Mouse (Mus musculus) thymus, adult 2 months (tissue): ENCODE results near the gene Macrod1. TPM values are rescaled to one million over a fixed set of nuclear protein-coding genes. Genes with fewer than 3 reads are reported as not detected.

Source experiments
- DNase-seq: peaks from one replicate; pipeline ENCODE4 v3.0.0; 2021
- H3K27ac ChIP-seq: fragments of 200-500 bp; 2 replicates; pipeline ENCODE4 v1.5.1; 2012; ENCODE audit warnings: low read length, control low read depth; ENCODE audit not compliant: control insufficient read depth, insufficient read depth
- H3K27me3 ChIP-seq: fragments of 200-500 bp; 2 replicates; pipeline ENCODE4 v1.6.1; 2012; ENCODE audit warnings: mild to moderate bottlenecking, low read length, moderate library complexity, mixed read lengths; ENCODE audit not compliant: control insufficient read depth, insufficient read depth
- H3K36me3 ChIP-seq: fragments of 200-500 bp; 2 replicates; pipeline ENCODE4 v1.6.1; 2012; ENCODE audit warnings: mild to moderate bottlenecking, low read length, moderate library complexity; ENCODE audit not compliant: control insufficient read depth, insufficient read depth
- H3K4me1 ChIP-seq: fragments of 200-500 bp; replicated peaks from 2 replicates; pipeline ENCODE4 v1.6.1; 2012; ENCODE audit warnings: low read length; ENCODE audit not compliant: control insufficient read depth, insufficient read depth
- H3K4me3 ChIP-seq: fragments of 200-500 bp; 2 replicates; pipeline ENCODE4 v1.5.1; 2012; ENCODE audit warnings: mild to moderate bottlenecking, low read length, control low read depth, moderate library complexity; ENCODE audit not compliant: control insufficient read depth, insufficient read depth
- CTCF ChIP-seq: fragments of 200-500 bp; IDR thresholded peaks from 2 replicates; pipeline ENCODE4 v1.5.1; 2012; ENCODE audit warnings: mild to moderate bottlenecking, control low read depth, low read length, moderate library complexity, borderline replicate concordance; ENCODE audit not compliant: control insufficient read depth, poor library complexity, insufficient read depth; ENCODE audit errors: extremely low read depth
- POLR2A ChIP-seq: fragments of 200-500 bp; IDR thresholded peaks from 2 replicates; pipeline ENCODE4 v1.6.1; 2012; ENCODE audit warnings: mild to moderate bottlenecking, low read length, control low read depth, moderate library complexity; ENCODE audit not compliant: control insufficient read depth, poor library complexity, insufficient read depth; ENCODE audit errors: extremely low read depth
- WGBS: fragments of 180-500 bp; shearing (Covaris S2); methylation state at CpG from one replicate; pipeline ENCODE4 v1.1.7; 2018; 5-methylcytosine and 5-hydroxymethylcytosine counted together
- polyA plus RNA-seq: library from polyadenylated mRNA; depleted of rRNA; stranded (reverse); fragments of >200 nt; gene quantifications from 2 replicates; pipeline ENCODE4 v1.2.3, GENCODE M21; 2012

Macrod1 gene
- polyA plus RNA-seq, 1 experiment, result 49.3 TPM

GRCm38 (mm10) chr19:7111710-7112109 is 55.1 kb downstream of the Macrod1 start:
- no peaks in the 10 kb centered on the region for H3K27me3 ChIP-seq
- H3K36me3 ChIP-seq, result no peaks in the 10 kb centered on the region
- H3K4me3 ChIP-seq, result no peak overlapping the region
- no peak overlapping the region for H3K27ac ChIP-seq
- no peak for DNase-seq
- TF ChIP-seq POLR2A (no peak), CTCF (no peak)
- H3K4me1 ChIP-seq, result peaks cover 26% of the 10 kb centered on the region
- WGBS, result over 99% methylated on average over 4 of the region's 4 CpGs

- WGBS, result 94% methylated on average over 3 of the region's 3 CpGs
- Histone ChIP-seq H3K4me3 (no peak overlapping the region), H3K27me3 (no peaks in the 10 kb centered on the region), H3K36me3 (no peaks in the 10 kb centered on the region), H3K27ac (no peak overlapping the region), H3K4me1 (peaks cover 35% of the 10 kb centered on the region)
- no peak for DNase-seq
- TF ChIP-seq POLR2A (no peak), CTCF (no peak)
These were observed 56.0 kb downstream of the Macrod1 start for GRCm38 (mm10) chr19:7112628-7113027.

- DNase-seq, result no peak
- WGBS, result 70% methylated on average over 14 of the region's 14 CpGs
- no peak overlapping the region for H3K4me3 ChIP-seq
- H3K36me3 ChIP-seq, result no peaks in the 10 kb centered on the region
- H3K27me3 ChIP-seq, result no peaks in the 10 kb centered on the region
- peaks cover 44% of the 10 kb centered on the region for H3K4me1 ChIP-seq
- no peak for TF ChIP-seq POLR2A
- TF ChIP-seq CTCF, result no peak
- H3K27ac ChIP-seq, result no peak overlapping the region
These were observed 57.0 kb downstream of the Macrod1 start for GRCm38 (mm10) chr19:7113574-7113973.

- peaks cover 29% of the 10 kb centered on the region for H3K4me1 ChIP-seq
- H3K27ac ChIP-seq, result no peak overlapping the region
- 13% methylated on average over 4 of the region's 4 CpGs for WGBS
- H3K4me3 ChIP-seq, result no peak overlapping the region
- DNase-seq, result peak; percentile 11
- TF ChIP-seq POLR2A (no peak), CTCF (no peak)
- no peaks in the 10 kb centered on the region for H3K36me3 ChIP-seq
- no peaks in the 10 kb centered on the region for H3K27me3 ChIP-seq
These were observed 59.6 kb downstream of the Macrod1 start for GRCm38 (mm10) chr19:7116038-7116731.

GRCm38 (mm10) chr19:7117141-7117540 is 60.5 kb downstream of the Macrod1 start:
- Histone ChIP-seq H3K4me1 (peaks cover 29% of the 10 kb centered on the region), H3K36me3 (no peaks in the 10 kb centered on the region), H3K27me3 (no peaks in the 10 kb centered on the region), H3K4me3 (no peak overlapping the region), H3K27ac (no peak overlapping the region)
- WGBS, result 22% methylated on average over 4 of the region's 4 CpGs
- peak; percentile 6 for DNase-seq
- TF ChIP-seq POLR2A (no peak), CTCF (no peak)

- no peak overlapping the region for H3K27ac ChIP-seq
- H3K27me3 ChIP-seq, result no peaks in the 10 kb centered on the region
- H3K4me1 ChIP-seq, result peaks cover 29% of the 10 kb centered on the region
- 26% methylated on average over 8 of the region's 8 CpGs for WGBS
- H3K4me3 ChIP-seq, result no peak overlapping the region
- TF ChIP-seq CTCF (no peak), POLR2A (no peak)
- no peaks in the 10 kb centered on the region for H3K36me3 ChIP-seq
- DNase-seq, result peak; percentile 16
These were observed 61.2 kb downstream of the Macrod1 start for GRCm38 (mm10) chr19:7117653-7118307.
